Mouse (Mus musculus) layer of hippocampus, postnatal 14 days (tissue): ENCODE data around the gene Cyp2d10. TPM values are rescaled to one million over a fixed set of nuclear protein-coding genes. Genes with fewer than 3 reads are reported as not detected.
"Not testable (repeated sequence)": the region's sequence is repeated elsewhere in the genome, so short reads cannot be mapped to it uniquely, and the experiment has no call there.

ENCODE experiments used
- DNase-seq, 2 experiments: peaks; one replicate each; pipeline ENCODE4 v3.0.0; 2021 to 2022; ENCODE audit warnings: low spot score in 2 of 2, mixed read lengths in 1 of 2
- total RNA-seq, 2 experiments: library from RNA; stranded (reverse); gene quantifications; 2 replicates each; pipeline ENCODE4 v1.2.3; 2021

Gene Cyp2d10
- total RNA-seq, 2 experiments from 2014 or later: not detected

DNA sequence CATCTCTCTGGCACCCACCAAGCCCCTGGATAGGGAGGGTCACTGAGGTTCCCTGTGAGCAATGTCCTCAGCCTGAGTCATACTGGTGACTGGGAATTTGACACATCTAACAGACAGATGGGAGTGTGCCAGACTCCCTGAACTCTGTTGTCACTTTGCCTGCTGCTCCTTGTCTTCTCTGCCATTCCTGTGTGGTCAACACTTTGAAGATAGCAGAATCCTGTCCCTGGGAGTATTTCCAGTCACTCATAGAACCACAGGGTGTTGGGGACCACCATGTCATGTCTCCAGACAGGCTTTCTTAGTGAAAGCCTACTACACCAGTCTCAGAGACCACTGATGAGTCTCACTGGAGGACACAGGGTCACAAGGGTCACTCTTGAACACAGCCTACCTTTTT is 4.9 kb downstream of the Cyp2d10 start:
- no peak for DNase-seq

DNA sequence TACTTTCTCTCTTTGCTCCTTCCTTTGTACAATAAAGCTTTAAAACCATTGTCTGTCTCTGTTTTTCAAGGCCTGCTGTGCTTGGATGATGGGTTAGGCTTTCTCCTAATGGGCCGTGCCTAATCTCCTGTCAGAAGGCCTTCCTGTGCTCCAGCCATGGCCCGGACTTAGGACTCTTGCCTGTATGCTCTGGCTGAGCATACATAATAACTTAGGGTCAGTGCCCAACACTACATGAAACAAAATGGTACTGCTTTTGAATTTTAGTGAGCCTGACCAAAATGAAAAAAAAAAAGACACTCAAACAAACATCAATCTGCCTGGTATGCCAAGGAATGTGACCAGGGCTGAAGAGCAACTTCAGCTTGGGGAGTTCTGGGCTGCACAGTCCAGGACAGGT is 5.5 kb downstream of the Cyp2d10 start:
- no peak for DNase-seq

DNA sequence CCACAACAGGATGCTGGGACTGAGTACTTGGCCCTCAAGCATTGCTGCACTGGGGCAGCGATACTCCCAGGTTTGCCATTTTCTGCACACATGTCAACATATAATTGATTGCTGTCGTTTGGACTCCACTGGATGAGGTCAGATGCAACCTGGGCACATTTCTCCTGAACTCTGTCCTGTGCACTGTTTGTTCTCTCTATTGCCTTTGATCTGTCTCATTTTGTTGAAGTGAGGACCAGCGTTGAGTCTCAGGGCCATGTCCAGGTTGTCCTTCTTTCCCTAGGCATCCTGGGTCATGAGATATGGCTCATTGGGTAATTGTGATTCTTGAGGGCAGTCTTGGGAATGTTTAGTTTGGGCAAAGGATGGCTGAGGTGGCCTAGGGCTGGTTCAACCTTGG is 11.0 kb downstream of the Cyp2d10 start:
- DNase-seq: not testable (repeated sequence)

DNA sequence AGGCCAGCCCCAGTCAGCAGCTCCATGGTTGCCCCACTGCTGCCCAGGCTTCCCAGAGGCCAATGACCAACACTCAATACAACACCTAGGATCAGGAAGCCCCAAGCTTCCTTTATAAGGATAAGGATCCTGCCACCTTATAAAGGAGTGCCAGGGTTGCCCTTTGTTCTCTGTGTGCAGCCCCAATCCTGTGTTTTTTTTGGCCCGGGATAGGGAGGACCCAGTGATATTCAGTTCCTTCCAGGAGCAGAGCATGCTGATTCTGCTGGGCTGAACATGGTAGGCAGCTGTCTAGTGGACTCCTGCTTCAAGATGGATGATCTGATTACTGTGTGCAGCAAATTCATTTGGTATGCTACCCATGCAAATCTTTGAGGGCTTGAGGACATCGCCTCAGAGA is 13.1 kb downstream of the Cyp2d10 start, which contains the start of gene Cyp2d11:
Cyp2d11 (minus strand) TSS at position 101 of the 400 bp plus-strand sequence.
- not testable (repeated sequence) for DNase-seq

DNA sequence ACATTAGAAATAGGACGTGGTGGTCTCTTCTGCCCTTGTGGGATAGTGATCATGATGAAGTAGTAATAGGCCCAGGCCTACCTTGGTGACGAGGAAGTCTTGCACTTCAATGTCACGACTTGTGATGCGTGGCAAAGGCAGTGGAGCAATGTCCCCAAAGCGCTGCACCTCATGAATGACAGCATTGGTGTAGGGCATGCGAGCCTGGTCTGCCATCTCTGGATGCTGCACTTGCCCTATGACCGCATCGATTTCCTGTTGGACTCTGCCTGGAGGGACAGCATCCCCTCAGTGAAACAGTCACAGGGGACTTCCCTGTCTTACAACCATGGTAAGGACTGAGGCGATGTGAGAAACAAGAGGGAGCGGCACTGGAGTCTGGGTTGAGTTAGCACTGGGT is 17.1 kb downstream of the Cyp2d10 start:
- DNase-seq: not testable (repeated sequence)

DNA sequence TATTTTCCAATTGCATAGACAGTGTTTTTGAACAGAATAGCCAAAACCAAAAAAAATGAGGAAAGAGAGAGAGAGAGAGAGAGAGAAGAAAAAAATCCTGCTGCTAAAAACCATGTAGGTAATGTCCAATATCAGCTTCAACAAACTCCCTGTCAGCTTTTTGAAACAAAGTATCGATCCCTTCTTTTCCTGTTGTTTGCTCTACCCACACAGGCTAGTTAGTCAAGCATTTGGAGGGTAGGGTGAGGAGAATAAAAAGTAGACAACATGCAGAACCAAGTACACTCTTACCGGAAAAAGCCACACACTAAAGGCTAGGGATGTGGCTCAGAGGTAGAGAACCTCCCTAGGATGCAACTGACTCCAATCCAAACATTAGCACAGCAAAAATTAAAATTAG is 21.3 kb downstream of the Cyp2d10 start:
- DNase-seq: no peak

DNA sequence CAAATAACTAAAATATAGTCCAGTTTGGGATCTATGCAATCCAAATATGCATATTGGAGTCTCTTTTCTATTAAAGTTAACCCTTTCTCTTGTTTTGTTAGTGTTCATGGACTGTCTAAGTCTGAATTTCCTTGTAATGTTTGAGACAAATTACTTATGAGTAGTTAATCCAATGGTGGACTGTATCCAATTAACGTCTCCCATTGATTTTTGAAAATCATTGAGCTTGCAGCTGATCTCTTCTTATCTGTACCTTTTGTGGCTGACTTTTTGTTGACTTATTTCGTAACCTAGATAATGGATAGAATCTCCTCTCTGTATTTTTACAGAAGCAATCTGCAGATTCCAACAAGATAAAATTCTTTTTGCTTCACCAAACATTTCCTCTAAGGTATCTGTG is 24.6 kb downstream of the Cyp2d10 start:
- DNase-seq: no peak

DNA sequence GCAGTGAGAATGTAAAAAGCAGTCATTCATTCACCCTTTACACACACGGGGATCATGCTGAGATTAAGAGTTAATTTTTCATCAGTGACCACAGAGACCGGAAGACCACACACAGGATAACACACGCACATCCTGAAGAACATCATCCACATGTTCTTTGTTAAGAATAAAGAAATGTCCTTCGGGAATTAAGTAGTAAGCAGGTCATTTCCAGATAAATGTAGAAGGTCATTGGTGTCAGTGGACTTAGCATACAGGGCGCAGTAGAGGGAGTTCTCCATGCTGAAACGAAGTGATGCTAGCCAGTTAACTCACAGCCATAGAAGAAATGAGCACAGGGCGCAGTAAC is 26.3 kb downstream of the Cyp2d10 start:
- DNase-seq: no peak

DNA sequence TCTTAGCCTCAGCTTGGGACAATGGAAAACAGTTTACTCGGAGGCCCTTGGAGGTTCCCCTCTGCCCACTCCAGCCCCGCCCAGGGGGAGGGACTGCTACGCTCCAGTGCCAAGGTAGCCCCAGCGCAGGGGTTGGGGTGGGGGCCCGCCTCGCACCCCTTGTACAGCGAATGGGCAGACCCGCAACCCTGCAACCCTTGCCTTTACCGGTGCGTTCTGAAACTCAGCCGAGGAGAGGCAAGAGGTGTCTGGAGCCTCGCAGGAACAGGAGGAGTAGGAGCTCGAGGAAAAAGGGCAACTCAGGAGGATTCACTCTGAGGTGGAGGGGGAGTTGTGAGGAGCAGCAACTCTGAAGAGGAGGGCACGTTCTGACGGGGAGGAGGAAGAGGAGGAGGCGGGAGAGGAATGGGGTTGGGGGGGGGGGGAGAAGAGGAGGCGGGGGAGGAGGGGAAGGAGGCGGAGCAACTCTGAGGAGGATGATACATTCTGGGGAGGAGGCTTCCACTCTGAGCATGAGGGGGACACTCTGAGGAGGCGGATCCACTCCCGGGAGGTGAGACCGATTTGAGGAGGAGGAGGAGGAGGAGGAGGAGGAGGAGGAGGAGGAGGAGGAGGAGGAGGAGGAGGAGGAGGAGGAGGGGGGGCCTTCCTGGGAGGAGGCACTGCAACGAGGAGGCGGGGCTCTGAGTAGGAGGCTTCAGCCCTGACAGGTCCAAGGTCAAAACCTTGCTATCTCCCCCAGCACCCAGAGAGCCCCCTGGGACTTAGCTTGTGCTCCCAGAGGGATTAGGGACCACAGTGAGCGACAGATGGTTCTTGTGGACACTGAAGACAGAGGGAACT is 26.9 kb downstream of the Cyp2d10 start, which contains the start of gene Cyp2d22:
Cyp2d22 (minus strand) TSS at position 390 of the 843 bp plus-strand sequence.
- DNase-seq: peak; percentile 37 to 39

DNA sequence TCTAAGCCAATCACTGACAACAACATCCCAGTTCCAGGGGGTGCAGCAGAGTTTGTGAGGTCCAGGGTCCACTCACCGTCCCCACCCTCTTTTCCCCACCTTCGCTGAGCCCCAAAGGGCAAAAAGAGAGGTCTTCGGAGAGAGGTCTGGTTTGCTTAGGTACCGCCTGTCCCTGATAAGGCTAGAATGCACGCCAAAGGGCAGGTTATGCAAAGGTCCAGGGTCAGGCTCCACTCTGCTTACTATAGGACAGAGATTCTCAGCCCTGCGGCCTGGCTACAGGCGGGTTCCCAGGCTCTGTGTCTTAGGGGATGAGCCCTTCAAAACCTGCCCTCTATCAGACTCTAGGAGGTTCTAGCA is 27.5 kb downstream of the Cyp2d10 start:
- DNase-seq: no peak

DNA sequence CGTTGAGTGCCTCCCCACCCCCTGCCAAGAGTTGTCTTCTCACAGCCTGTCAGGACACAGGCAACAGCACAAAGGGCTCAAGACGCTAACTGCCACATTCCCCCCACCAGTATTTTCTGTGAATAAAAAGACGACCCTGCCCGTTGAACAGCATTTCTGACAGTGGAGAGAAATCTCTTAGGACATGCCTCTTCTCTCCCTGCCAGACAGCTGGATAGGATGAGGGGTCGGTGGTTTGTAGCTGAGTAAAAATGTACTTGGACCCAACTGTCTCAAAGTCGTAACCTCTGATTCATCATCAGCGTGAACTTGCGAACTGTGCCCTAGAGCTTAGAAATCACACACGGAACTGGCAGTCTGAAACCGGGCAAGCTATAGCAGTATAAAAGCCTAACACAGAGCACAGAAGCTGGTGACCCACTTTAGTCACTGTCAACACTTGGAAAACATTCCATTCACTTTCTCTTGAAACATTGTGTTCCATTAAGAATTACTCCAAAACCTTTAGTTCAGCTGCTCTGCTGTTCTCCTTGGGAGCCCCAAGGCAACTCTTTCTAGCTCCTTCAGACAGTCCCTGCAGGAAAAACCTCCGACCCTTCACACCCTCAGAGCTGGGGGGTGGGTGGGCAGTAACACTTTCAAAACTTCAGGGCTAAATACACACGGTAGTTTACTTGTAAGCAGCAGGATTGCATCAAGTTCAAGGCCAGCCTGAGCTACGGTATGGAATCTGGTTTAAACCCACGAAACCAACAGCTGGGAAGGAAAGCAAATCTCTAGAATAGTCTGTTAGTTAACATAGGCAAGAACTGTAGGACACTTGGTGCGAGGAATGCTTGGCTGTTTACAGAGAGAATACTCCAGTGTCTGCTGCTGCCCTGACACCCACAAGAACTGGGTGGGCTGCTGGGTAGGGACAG is 28.5 kb downstream of the Cyp2d10 start:
- DNase-seq: no peak

DNA sequence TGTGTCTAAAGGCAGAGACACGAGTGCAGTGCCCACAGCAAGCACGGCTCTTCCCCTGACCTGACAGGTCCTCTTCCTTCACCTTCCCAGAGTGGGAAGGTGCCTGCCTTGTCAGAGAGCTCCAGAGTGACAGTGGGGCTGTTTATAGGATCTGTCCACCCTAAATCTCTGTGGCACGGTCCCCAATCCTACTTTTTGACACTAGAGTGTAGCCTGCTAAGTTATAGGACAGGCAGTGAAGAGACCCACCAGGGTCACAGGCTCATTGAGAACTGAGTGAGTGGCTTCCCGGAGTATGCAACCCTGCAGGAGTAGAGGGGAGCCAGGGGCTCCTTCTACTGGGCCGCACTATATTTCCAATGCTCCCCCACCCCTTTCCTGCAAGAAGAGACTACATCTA is 29.3 kb downstream of the Cyp2d10 start:
- no peak for DNase-seq

DNA sequence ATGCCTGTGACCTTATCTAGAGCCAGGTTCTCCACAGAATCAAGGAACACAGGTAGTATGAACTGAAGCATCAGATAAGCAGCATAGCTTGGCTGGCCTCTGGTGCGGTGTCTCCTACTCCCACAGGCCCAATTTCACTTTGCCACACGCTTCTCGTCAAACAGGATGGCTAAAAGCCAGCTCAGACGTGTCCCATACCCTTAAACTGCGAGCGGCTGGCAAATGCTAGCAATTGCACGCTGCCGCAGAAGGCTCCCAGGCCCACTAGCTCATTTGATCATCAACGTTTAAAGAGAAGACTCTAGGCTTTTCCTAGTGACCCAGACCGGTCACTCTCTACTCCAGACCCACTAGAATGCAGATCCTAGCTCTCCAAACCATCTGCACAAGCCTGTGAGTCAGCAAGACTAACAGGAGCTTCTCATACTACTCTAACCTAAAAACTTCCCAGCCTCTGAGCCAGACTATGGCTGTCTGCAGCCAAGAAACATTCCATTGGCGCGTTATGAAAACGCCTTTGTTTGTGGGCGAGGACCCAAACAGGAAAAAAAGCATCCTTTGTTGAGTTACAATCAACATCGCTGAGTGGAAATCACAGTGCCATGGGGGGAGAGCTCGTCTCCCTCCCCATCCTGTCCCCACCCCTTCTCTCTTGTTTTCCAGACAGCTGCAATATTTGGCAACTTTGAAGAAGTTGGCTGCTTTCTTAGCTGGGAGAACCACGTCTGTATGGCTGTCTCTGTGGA is 30.4 kb downstream of the Cyp2d10 start:
- peak; percentile 50 to 83 for DNase-seq

DNA sequence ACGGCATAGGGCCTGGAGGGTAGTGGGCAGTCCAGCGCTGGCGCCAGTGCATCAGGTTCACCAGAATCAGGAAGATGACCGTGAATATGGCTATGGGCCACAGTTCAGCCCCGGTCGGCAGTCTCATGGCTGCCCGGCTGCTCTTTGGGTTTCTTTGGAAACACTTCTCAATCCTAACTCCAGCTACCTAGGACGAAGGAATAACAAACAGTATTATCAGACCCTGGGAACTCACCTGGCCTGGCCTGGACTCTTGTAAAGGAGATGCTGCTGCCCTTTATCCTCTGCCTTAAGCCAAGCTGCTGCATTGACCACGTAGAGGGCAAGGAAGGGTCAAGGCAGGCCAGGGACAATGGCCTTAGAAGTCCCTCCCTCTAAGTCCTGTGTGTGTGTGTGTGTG is 31.1 kb downstream of the Cyp2d10 start:
- DNase-seq: no peak

DNA sequence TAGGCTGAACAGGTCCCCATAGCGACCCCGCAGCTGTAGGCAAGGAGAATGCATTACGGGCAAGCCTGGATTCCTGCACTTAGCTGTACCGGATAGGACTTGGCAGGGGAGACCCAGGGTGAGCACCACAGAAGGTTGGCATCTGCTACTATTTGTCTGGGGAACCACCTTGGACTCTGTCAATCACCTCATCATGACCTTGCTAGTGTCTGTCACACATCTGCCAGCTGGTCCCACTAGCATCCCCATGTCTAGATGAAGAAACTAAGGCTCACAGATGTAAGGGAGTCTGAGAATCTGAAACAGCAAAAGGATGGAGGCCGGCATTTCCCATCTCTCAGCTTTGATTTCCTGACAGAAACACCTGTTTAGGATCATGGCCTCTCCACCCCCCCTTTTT is 32.6 kb downstream of the Cyp2d10 start:
- DNase-seq: no peak

DNA sequence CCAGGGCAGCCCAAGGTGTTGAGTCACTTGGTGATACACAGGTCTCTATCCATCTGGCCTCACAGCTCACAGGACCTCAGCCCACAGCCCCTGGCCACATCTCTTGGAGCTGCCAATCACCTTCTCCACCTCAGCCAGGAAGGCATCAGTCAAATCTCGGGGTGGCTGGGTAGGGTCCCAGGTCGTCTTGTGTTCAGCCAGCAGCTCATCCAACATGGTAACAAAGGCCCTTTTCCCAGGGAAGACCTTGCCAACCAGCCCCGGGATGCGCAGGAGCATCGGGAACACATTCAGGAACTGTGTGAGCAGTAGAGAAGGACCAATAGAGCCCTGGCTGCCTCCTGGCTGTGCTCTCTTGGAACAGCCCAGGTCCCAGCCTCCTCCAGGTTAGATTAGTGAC is 34.0 kb downstream of the Cyp2d10 start:
- DNase-seq: no peak

DNA sequence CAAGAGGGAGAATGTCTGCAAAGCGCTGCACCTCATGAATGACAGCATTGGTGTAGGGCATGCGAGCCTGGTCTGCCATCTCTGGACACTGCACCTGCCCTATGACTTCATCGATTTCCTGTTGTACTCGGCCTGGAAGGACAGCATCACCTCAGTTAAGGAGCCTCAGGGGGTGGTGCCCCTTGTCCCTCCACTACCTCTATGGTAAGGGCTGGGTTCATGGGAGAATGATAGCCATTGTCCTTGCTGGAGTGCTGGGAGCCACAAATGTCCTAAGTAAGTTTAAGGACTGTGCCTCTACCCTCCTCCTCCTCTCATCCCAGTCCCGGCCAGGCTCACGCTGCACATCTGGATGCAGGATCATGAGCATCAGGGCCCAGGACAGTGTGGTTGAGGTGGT is 34.5 kb downstream of the Cyp2d10 start:
- no peak for DNase-seq

DNA sequence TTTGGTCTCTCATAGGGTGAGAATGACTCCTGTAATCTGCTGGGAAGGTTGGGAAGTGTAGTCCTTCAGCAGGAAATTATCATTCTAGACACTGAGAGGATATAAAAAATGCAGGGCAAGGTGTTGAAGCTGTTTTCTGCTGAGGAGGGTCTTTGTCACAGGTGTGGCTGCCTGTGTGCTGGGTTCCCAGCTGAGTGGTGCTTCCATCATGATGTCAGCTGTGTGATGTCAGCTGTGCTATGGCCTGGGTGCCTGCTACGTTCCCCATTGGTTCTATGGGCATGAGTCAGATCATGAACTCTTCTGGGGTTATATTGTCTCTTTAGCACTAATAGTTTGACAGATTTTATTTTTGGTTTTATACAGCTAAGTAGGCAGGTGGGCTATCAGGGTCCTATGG is 38.1 kb downstream of the Cyp2d10 start:
- no peak for DNase-seq

DNA sequence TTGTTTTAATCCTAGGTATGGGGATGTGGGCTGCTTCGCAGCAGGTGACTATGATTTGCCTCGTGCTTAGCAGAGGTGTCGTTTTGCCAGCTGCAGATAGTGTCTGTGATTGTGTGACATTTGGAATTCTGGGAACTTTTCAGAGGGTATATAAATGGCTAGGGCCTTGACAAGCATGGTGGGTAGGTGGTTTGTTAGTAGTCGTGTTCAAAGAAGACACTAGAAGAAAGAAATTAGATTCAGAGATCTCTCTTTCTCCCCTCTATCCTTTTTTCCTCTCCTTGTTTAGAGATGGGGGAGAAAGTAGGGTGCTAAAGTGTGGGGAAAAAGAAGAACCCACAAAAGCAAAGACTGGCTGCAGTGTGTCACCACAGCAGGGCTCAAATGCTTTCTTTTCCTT is 38.8 kb downstream of the Cyp2d10 start:
- no peak for DNase-seq

DNA sequence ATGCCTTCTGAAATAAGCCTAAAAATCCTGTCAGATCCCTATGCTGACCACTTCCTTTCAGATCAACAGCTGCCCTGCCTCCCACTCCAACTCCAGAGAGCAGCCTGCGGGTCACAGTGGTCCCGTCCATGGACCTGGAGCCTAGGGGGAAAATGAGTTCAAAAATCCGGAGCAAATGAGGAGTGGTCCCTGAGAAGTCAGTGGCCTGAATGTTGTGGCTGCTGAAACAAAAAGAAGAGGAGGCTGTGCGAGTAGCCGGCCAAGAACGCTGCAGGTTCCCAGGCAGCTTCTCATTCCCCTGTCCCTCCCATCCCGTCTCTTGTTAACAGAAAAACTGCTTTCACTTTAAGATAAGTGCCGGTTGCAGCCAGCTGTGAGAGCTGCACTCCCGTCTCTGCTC is 42.4 kb downstream of the Cyp2d10 start:
- not testable (repeated sequence) for DNase-seq

DNA sequence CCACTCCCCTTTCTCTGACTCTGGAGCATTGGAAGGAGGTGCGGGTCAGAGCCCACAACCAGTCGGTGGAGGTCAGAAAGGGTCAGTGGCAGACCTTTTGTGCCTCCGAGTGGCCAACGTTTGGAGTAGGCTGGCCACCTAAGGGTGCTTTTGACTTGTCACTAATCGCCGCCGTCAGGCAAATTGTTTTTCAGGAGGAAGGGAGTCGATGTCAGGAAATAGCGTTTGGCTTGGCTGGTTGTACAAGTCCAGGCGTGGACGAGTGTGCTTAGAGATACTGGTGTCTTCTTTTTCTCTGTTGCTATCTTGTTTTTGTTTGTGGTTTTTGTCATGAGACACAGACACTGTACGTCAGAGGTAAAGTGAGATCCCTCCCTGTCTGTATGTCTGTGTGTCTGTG is 43.2 kb downstream of the Cyp2d10 start:
- not testable (repeated sequence) for DNase-seq
